ENCODE assay signal across 34 mouse cellular contexts in the genomic region with DNA sequence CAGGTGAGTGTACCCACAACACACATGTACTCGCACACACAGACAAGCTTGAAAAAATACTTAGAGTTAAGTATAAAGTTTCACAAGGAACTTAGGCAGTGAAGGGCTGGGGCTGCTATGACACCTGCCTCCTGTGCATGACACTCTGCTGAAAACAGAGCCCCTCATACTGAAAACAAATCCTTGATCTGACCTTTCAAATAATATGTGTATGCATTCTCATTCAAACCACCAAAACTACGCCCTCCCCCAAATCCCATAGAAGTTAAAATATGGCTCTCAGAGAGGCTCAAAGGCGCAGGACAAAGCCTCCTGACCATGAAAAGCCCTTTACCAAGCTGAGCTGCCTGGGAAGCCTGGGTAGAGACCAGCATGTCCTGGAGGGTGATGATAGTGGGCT.
"Had no signal": no experiment of that assay in that cellular context is flagged by ENCODE, and none has a peak within 500 bp of the region (broad histone marks: within the 10 kb centered on the region; RNA-seq: fewer than 3 reads in every experiment).

No protein-coding gene starts in this region.

- H3K36me3 ChIP-seq: heart, embryonic 10.5 days; heart, embryonic 13.5 days; heart, embryonic 15.5 days; hindbrain, embryonic 10.5 days; hindbrain, embryonic 12.5 days; hindbrain, embryonic 13.5 days; hindbrain, embryonic 15.5 days; intestine, embryonic 15.5 days; kidney, embryonic 15.5 days had no signal

- DNase-seq: heart, postnatal 10 days; heart, postnatal 14 days; heart, postnatal 36 days; heart, postnatal 4 days; kidney, adult 11 months; kidney, adult 18-20 months; kidney, adult 2 months; kidney, adult 8-10 months; kidney, adult 9 months; kidney, postnatal 10 days; kidney, postnatal 14 days; kidney, postnatal 25 days; kidney, postnatal 36 days; kidney, postnatal 4 days; layer of hippocampus, adult 9-11 months; layer of hippocampus, postnatal 36 days had no signal

- H3K4me2 ChIP-seq: heart, embryonic 11.5 days; heart, embryonic 13.5 days; heart, embryonic 15.5 days; hindbrain, embryonic 12.5 days; hindbrain, embryonic 13.5 days; hindbrain, embryonic 14.5 days; hindbrain, embryonic 15.5 days; intestine, embryonic 15.5 days; kidney, embryonic 15.5 days had no signal

- ATAC-seq: hindbrain, embryonic 16.5 days; hindbrain, postnatal 0 days; inflammation-experienced regulatory T-cells, adult 6 months; intestine, embryonic 15.5 days; intestine, embryonic 16.5 days; intestine, postnatal 0 days had no signal

- H3K9me3 ChIP-seq: heart, embryonic 10.5 days; heart, embryonic 13.5 days; heart, embryonic 15.5 days; hindbrain, embryonic 10.5 days; hindbrain, embryonic 12.5 days; hindbrain, embryonic 13.5 days; intestine, embryonic 15.5 days; kidney, embryonic 15.5 days had no signal

- H3K27ac ChIP-seq: heart, embryonic 10.5 days; heart, embryonic 13.5 days; heart, embryonic 15.5 days; hindbrain, embryonic 10.5 days; hindbrain, embryonic 12.5 days; hindbrain, embryonic 13.5 days; hindbrain, embryonic 14.5 days; hindbrain, embryonic 15.5 days; hindbrain, postnatal 0 days; intestine, embryonic 15.5 days; kidney, embryonic 15.5 days; kidney, postnatal 0 days; layer of hippocampus, adult 2 months had no signal

- H3K4me3 ChIP-seq: heart, embryonic 10.5 days; heart, embryonic 13.5 days; heart, embryonic 15.5 days; hindbrain, embryonic 10.5 days; hindbrain, embryonic 12.5 days; hindbrain, embryonic 13.5 days; hindbrain, embryonic 15.5 days; intestine, embryonic 15.5 days; kidney, embryonic 15.5 days; layer of hippocampus, adult 2 months had no signal

- H3K9ac ChIP-seq: heart, embryonic 13.5 days; heart, embryonic 15.5 days; hindbrain, embryonic 12.5 days; hindbrain, embryonic 13.5 days; hindbrain, embryonic 14.5 days; hindbrain, embryonic 15.5 days; intestine, embryonic 15.5 days; kidney, embryonic 15.5 days had no signal

- H3K27me3 ChIP-seq: heart, embryonic 13.5 days; heart, embryonic 15.5 days; hindbrain, embryonic 12.5 days; hindbrain, embryonic 13.5 days; hindbrain, embryonic 15.5 days; intestine, embryonic 15.5 days; kidney, embryonic 15.5 days had no signal
